Mouse (Mus musculus): ENCODE results near the gene Mthfd2l. TPM values are rescaled to one million over a fixed set of nuclear protein-coding genes. Genes with fewer than 3 reads are reported as not detected.

Mthfd2l gene
- polyA plus RNA-seq, 1 experiment from 2014 or later: 8.3 TPM

DNA sequence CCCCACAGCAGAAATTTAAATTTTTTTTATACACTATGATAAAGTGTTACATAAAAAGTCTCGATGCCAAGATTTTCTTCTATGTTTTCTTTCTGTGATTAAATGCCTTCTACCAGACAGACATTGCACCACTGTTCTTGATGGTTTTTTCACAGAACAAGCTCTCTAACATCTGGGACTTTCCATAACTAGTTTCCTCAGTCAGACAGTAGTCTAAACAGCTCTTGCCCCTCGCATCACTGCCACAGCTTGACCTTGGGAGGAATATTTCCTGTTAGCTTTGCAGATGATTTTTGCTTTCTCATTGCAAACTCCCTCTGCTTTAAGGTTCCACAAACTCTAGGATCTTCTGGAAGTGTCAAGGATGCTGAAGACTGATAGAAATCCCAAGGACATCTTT, 371 bp upstream of the Mthfd2l start:
- Histone ChIP-seq H3K9me3 (ENCODE audit: low read length) (no peaks in the 10 kb centered on the region), H3K9ac (replicated peaks) (peak overlapping the region; percentile 79), H3K36me3 (replicated peaks; ENCODE audit: insufficient read depth, low read length) (no peaks in the 10 kb centered on the region; the same call in 1 of the 2 replicates), H3K4me3 (ENCODE audit: low read depth, low read length) (peak overlapping the region; percentile 64), H3K27ac (ENCODE audit: low read depth) (peak overlapping the region; percentile 80; the same call in 1 of the 2 replicates), H3K4me1 (ENCODE audit: insufficient read depth) (peaks cover 8% of the 10 kb centered on the region; the same call in 1 of the 2 replicates), H3K27me3 (ENCODE audit: insufficient read depth, low read length) (no peaks in the 10 kb centered on the region), H3K4me2 (ENCODE audit: low read depth, low read length) (peak overlapping the region; percentile 77)
- 69% methylated on average over 2 of the region's 2 CpGs for WGBS (ENCODE audit: insufficient replicate concordance)
- DNase-seq: no peak
- TF ChIP-seq CTCF (IDR thresholded peaks at IDR 0.05; ENCODE audit: low read depth): no peak
- no peak for TF ChIP-seq EP300 (IDR thresholded peaks at IDR 0.05; ENCODE audit: low read depth)
- no peak for ATAC-seq

DNA sequence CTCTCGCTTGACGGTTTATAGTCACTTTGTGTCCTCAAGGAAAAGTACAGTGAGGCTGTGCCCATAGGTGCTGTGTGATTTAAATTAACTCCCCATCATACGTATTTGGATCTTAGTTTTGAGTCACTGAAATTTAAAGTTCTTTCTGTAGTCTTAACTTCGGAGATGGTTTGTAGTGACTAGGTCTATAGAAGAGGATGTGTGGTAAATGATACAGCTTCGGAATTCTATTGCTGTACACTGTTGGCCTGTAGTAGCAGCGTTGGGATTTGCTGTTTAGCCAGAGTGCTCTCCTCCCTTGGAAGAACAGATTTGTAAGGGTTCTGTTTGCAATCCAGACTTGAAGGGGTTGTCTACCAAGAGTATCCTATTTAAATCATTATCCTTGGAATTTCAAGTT, 994 bp downstream of the Mthfd2l start:
- H3K9me3 ChIP-seq (ENCODE audit: low read length): no peaks in the 10 kb centered on the region
- peak overlapping the region; percentile 79 for H3K9ac ChIP-seq (replicated peaks)
- TF ChIP-seq CTCF (IDR thresholded peaks at IDR 0.05; ENCODE audit: low read depth) (no peak), EP300 (IDR thresholded peaks at IDR 0.05; ENCODE audit: low read depth) (no peak)
- no peak for ATAC-seq
- H3K27ac ChIP-seq (ENCODE audit: low read depth): peak overlapping the region; percentile 80; the same call in 1 of the 2 replicates
- DNase-seq: no peak
- WGBS (ENCODE audit: insufficient replicate concordance): 20% methylated on average over 6 of the region's 6 CpGs
- peaks cover 8% of the 10 kb centered on the region; the same call in 1 of the 2 replicates for H3K4me1 ChIP-seq (ENCODE audit: insufficient read depth)
- no peaks in the 10 kb centered on the region for H3K27me3 ChIP-seq (ENCODE audit: insufficient read depth, low read length)
- peak overlapping the region; percentile 64 for H3K4me3 ChIP-seq (ENCODE audit: low read depth, low read length)
- no peaks in the 10 kb centered on the region; the same call in 1 of the 2 replicates for H3K36me3 ChIP-seq (replicated peaks; ENCODE audit: insufficient read depth, low read length)
- peak overlapping the region; percentile 77 for H3K4me2 ChIP-seq (ENCODE audit: low read depth, low read length)

GRCm38 (mm10) chr5:90936706-90937105, 5.8 kb downstream of the Mthfd2l start:
- H3K4me3 ChIP-seq (ENCODE audit: low read depth, low read length): no peak overlapping the region
- WGBS (ENCODE audit: insufficient replicate concordance): 70% methylated on average over 2 of the region's 2 CpGs
- no peaks in the 10 kb centered on the region for H3K27me3 ChIP-seq (ENCODE audit: insufficient read depth, low read length)
- no peaks in the 10 kb centered on the region; the same call in 1 of the 2 replicates for H3K36me3 ChIP-seq (replicated peaks; ENCODE audit: insufficient read depth, low read length)
- no peaks in the 10 kb centered on the region for H3K9me3 ChIP-seq (ENCODE audit: low read length)
- DNase-seq: no peak
- no peak overlapping the region for H3K27ac ChIP-seq (ENCODE audit: low read depth)
- no peak overlapping the region for H3K9ac ChIP-seq (replicated peaks)
- H3K4me2 ChIP-seq (ENCODE audit: low read depth, low read length): no peak overlapping the region
- no peak for TF ChIP-seq EP300 (IDR thresholded peaks at IDR 0.05; ENCODE audit: low read depth)
- no peak for TF ChIP-seq CTCF (IDR thresholded peaks at IDR 0.05; ENCODE audit: low read depth)
- 0 out of 2 replicates have a peak, but pooled peaks cover 1% of the 10 kb centered on the region for H3K4me1 ChIP-seq (ENCODE audit: insufficient read depth)
- ATAC-seq: no peak

GRCm38 (mm10) chr5:90945453-90945852, 14.5 kb downstream of the Mthfd2l start:
- no peak overlapping the region for H3K9ac ChIP-seq (replicated peaks)
- DNase-seq: no peak

GRCm38 (mm10) chr5:90949499-90949898, 18.6 kb downstream of the Mthfd2l start:
- peak overlapping the region; percentile 32; the same call in 1 of the 2 replicates for H3K4me2 ChIP-seq (ENCODE audit: low read depth, low read length)
- 42% methylated on average over 15 of the region's 15 CpGs for WGBS (ENCODE audit: insufficient replicate concordance)
- H3K4me1 ChIP-seq (ENCODE audit: insufficient read depth): no peaks in the 10 kb centered on the region; the same call in 1 of the 2 replicates
- H3K36me3 ChIP-seq (replicated peaks; ENCODE audit: insufficient read depth, low read length): no peaks in the 10 kb centered on the region
- TF ChIP-seq CTCF (IDR thresholded peaks at IDR 0.05; ENCODE audit: low read depth) (no peak), EP300 (IDR thresholded peaks at IDR 0.05; ENCODE audit: low read depth) (0 out of 2 replicates have a peak, but pooled peaks have one; percentile 21)
- DNase-seq (no peak), ATAC-seq (0 out of 2 replicates have a peak, but pooled peaks have one; percentile 10)
- no peaks in the 10 kb centered on the region for H3K9me3 ChIP-seq (ENCODE audit: low read length)
- H3K9ac ChIP-seq (replicated peaks): no peak overlapping the region
- H3K27me3 ChIP-seq (ENCODE audit: insufficient read depth, low read length): no peaks in the 10 kb centered on the region
- no peak overlapping the region for H3K27ac ChIP-seq (ENCODE audit: low read depth)
- H3K4me3 ChIP-seq (ENCODE audit: low read depth, low read length): no peak overlapping the region

More at GRCm38 (mm10) chr5:90945453-90945852, 14.5 kb downstream of the Mthfd2l start:
- H3K27me3 ChIP-seq (ENCODE audit: insufficient read depth, low read length): no peaks in the 10 kb centered on the region
- 69% methylated on average over 2 of the region's 2 CpGs for WGBS (ENCODE audit: insufficient replicate concordance)
- no peaks in the 10 kb centered on the region for H3K36me3 ChIP-seq (replicated peaks; ENCODE audit: insufficient read depth, low read length)
- ATAC-seq: no peak
- H3K9me3 ChIP-seq (ENCODE audit: low read length): no peaks in the 10 kb centered on the region
- H3K4me1 ChIP-seq (ENCODE audit: insufficient read depth): no peaks in the 10 kb centered on the region; the same call in 1 of the 2 replicates
- H3K4me3 ChIP-seq (ENCODE audit: low read depth, low read length): no peak overlapping the region
- no peak overlapping the region for H3K27ac ChIP-seq (ENCODE audit: low read depth)
- TF ChIP-seq CTCF (IDR thresholded peaks at IDR 0.05; ENCODE audit: low read depth): no peak
- no peak overlapping the region for H3K4me2 ChIP-seq (ENCODE audit: low read depth, low read length)

- no peaks in the 10 kb centered on the region for H3K4me1 ChIP-seq (ENCODE audit: insufficient read depth)
- WGBS (ENCODE audit: insufficient replicate concordance): 34% methylated on average over 2 of the region's 2 CpGs
- ATAC-seq (no peak), DNase-seq (no peak)
- no peaks in the 10 kb centered on the region for H3K27me3 ChIP-seq (ENCODE audit: insufficient read depth, low read length)
- H3K9me3 ChIP-seq (ENCODE audit: low read length): no peaks in the 10 kb centered on the region
- H3K9ac ChIP-seq (replicated peaks): no peak overlapping the region
- H3K36me3 ChIP-seq (replicated peaks; ENCODE audit: insufficient read depth, low read length): no peaks in the 10 kb centered on the region
- H3K4me3 ChIP-seq (ENCODE audit: low read depth, low read length): no peak overlapping the region
- no peak overlapping the region for H3K27ac ChIP-seq (ENCODE audit: low read depth)
- no peak for TF ChIP-seq EP300 (IDR thresholded peaks at IDR 0.05; ENCODE audit: low read depth)
- peak; percentile 83 for TF ChIP-seq CTCF (IDR thresholded peaks at IDR 0.05; ENCODE audit: low read depth)
- H3K4me2 ChIP-seq (ENCODE audit: low read depth, low read length): no peak overlapping the region
These were observed 20.6 kb downstream of the Mthfd2l start for GRCm38 (mm10) chr5:90951475-90951874.

Data from liver, postnatal 0 days (tissue).